Mouse (Mus musculus): Measurements from ENCODE around the gene Bpifa3. TPM values are rescaled to one million over a fixed set of nuclear protein-coding genes. Genes with fewer than 3 reads are reported as not detected.
"Not testable (repeated sequence)": the region's sequence is repeated elsewhere in the genome, so short reads cannot be mapped to it uniquely, and the experiment has no call there.

The Bpifa3 gene
- polyA plus RNA-seq, 1 experiment from 2014 or later, result not detected

- H3K9me3 ChIP-seq; ATAC-seq (ENCODE audit: low FRiP score, low read depth); H3K9ac ChIP-seq; H3K27ac ChIP-seq (replicated peaks); H3K4me2 ChIP-seq; H3K4me1 ChIP-seq (replicated peaks); H3K27me3 ChIP-seq; H3K36me3 ChIP-seq; H3K4me3 ChIP-seq: not testable (repeated sequence)
- WGBS, result 76% methylated on average over 4 of the region's 4 CpGs
These were observed 52.9 kb downstream of the Bpifa3 start for GRCm38 (mm10) chr2:154183061-154183460.

- no peak overlapping the region for H3K9ac ChIP-seq
- no peak overlapping the region for H3K27ac ChIP-seq (replicated peaks)
- no peaks in the 10 kb centered on the region for H3K36me3 ChIP-seq
- WGBS, result 91% methylated on average over 6 of the region's 6 CpGs
- no peaks in the 10 kb centered on the region for H3K27me3 ChIP-seq
- no peaks in the 10 kb centered on the region for H3K9me3 ChIP-seq
- H3K4me2 ChIP-seq, result no peak overlapping the region
- no peak overlapping the region for H3K4me3 ChIP-seq
- no peaks in the 10 kb centered on the region for H3K4me1 ChIP-seq (replicated peaks)
- ATAC-seq (ENCODE audit: low FRiP score, low read depth), result no peak
These were observed 55.2 kb downstream of the Bpifa3 start for GRCm38 (mm10) chr2:154185319-154185718.

GRCm38 (mm10) chr2:154185748-154186147, 55.6 kb downstream of the Bpifa3 start:
- H3K27me3 ChIP-seq, result no peaks in the 10 kb centered on the region
- 90% methylated on average over 3 of the region's 3 CpGs for WGBS
- no peak overlapping the region for H3K4me2 ChIP-seq
- no peaks in the 10 kb centered on the region for H3K36me3 ChIP-seq
- no peak overlapping the region for H3K4me3 ChIP-seq
- H3K27ac ChIP-seq (replicated peaks), result no peak overlapping the region
- no peak overlapping the region for H3K9ac ChIP-seq
- H3K4me1 ChIP-seq (replicated peaks), result no peaks in the 10 kb centered on the region
- no peak for ATAC-seq (ENCODE audit: low FRiP score, low read depth)
- no peaks in the 10 kb centered on the region for H3K9me3 ChIP-seq

GRCm38 (mm10) chr2:154187468-154187867, 57.3 kb downstream of the Bpifa3 start:
- Histone ChIP-seq H3K27ac (replicated peaks) (no peak overlapping the region), H3K9ac (no peak overlapping the region), H3K27me3 (no peaks in the 10 kb centered on the region), H3K4me3 (no peak overlapping the region), H3K4me2 (no peak overlapping the region), H3K36me3 (no peaks in the 10 kb centered on the region), H3K4me1 (replicated peaks) (no peaks in the 10 kb centered on the region), H3K9me3 (no peaks in the 10 kb centered on the region)
- no peak for ATAC-seq (ENCODE audit: low FRiP score, low read depth)
- 43% methylated on average over 5 of the region's 5 CpGs for WGBS

Other genes with a start within 250 kb of the Bpifa3 start
- 0.12 TPM in 1 of 2 replicates, not detected in the other for gene Bpifb6, start 229.9 kb upstream of the Bpifa3 start, polyA plus RNA-seq (2015; fragmentation: Nextera tagmentation; extraction: Ambion mirVana)
- not detected in 2 replicates for gene Bpifb3, start 212.1 kb upstream of the Bpifa3 start, polyA plus RNA-seq (2015; fragmentation: Nextera tagmentation; extraction: Ambion mirVana)
- gene Bpifb4, start 192.1 kb upstream of the Bpifa3 start, polyA plus RNA-seq (2015; fragmentation: Nextera tagmentation; extraction: Ambion mirVana), result not detected in 2 replicates
- not detected in 2 replicates for gene Bpifa6, start 155.4 kb upstream of the Bpifa3 start, polyA plus RNA-seq (2015; fragmentation: Nextera tagmentation; extraction: Ambion mirVana)
- not detected in 2 replicates for gene Bpifa2, start 122.1 kb upstream of the Bpifa3 start, polyA plus RNA-seq (2015; fragmentation: Nextera tagmentation; extraction: Ambion mirVana)
- gene Bpifa1, start 12.5 kb downstream of the Bpifa3 start, polyA plus RNA-seq (2015; fragmentation: Nextera tagmentation; extraction: Ambion mirVana), result 0.18 TPM in 1 of 2 replicates, not detected in the other
- gene Bpifa5, start 32.3 kb downstream of the Bpifa3 start, polyA plus RNA-seq (2015; fragmentation: Nextera tagmentation; extraction: Ambion mirVana), result not detected in 2 replicates
- gene Bpifb1, start 60.5 kb downstream of the Bpifa3 start, polyA plus RNA-seq (2015; fragmentation: Nextera tagmentation; extraction: Ambion mirVana), result 0.25 and 0.29 TPM in 2 replicates
- 0.14 and 0.22 TPM in 2 replicates for gene Bpifb5, start 93.4 kb downstream of the Bpifa3 start, polyA plus RNA-seq (2015; fragmentation: Nextera tagmentation; extraction: Ambion mirVana)
- not detected in 2 replicates for gene Bpifb9a, start 127.5 kb downstream of the Bpifa3 start, polyA plus RNA-seq (2015; fragmentation: Nextera tagmentation; extraction: Ambion mirVana)
- gene Bpifb9b, start 176.9 kb downstream of the Bpifa3 start, polyA plus RNA-seq (2015; fragmentation: Nextera tagmentation; extraction: Ambion mirVana), result not detected in 2 replicates
- 12.8 and 13.2 TPM in 2 replicates for gene Cdk5rap1, start 242.7 kb downstream of the Bpifa3 start, polyA plus RNA-seq (2015; fragmentation: Nextera tagmentation; extraction: Ambion mirVana)